Mouse (Mus musculus): ENCODE measurements at regions not wholly inside any gene's neighbourhood (a gene's known extent, or its start where the extent isn't known, plus 50 kb on each side); places are given as distances from the start of the nearest gene placed in this dataset.

DNA sequence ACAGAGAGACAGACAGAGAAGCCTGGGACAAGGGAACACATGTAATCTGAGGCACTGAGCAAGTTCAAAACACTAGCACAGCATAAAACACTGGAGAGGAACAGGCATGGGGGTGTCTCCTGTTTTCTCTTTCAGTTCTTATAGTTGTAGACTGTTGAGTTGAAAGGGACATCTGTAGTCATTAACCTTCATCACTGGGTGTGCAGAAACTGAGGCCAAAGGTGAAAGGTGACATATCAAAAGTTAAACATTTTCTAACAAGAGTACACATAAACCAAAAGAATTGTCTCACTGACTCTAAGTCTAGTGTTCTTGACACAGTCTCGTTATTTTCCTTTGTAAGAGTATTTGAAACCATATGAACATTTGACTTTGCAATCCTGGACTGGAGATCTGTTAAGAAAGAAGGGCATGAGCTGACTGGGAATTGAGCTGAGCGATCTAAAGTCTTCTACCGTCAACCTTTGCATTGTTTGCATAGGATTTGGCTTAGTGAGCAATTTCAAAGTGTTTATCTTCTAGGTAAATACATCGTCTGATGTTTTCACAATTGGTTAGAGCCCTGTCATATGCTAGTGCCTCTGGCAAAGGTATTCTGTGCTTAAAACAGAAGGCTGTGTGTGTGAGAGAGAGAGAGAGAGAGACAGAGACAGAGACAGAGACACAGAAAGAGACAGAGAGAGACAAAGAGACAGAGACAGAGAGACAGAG, 284.4 kb upstream of the Tnp1 start:
- no peak for DNase-seq

DNA sequence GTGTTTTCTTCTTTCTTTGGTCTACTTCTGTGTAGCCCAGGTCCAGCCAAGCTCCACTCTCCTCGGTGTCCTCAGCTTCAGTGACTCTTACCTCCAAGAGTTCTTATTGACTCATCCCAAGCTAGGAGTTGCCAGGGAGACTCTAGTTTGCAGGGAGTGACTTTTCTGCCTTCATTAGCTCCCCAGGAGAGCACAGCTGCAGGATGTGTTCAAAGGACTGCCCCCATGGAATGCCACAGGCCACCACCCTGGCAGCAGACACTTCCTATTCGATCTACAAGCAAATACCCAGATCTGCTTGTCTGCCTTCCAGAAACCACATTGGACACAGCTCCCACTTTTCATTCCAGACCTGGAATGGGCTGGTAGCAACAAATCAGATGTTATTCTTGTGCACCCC, 269.6 kb upstream of the Tnp1 start:
- DNase-seq = no peak

- peak; percentile 73 to 76 for DNase-seq
These were observed 258.8 kb upstream of the Tnp1 start for GRCm38 (mm10) chr1:73274480-73274879.

DNA sequence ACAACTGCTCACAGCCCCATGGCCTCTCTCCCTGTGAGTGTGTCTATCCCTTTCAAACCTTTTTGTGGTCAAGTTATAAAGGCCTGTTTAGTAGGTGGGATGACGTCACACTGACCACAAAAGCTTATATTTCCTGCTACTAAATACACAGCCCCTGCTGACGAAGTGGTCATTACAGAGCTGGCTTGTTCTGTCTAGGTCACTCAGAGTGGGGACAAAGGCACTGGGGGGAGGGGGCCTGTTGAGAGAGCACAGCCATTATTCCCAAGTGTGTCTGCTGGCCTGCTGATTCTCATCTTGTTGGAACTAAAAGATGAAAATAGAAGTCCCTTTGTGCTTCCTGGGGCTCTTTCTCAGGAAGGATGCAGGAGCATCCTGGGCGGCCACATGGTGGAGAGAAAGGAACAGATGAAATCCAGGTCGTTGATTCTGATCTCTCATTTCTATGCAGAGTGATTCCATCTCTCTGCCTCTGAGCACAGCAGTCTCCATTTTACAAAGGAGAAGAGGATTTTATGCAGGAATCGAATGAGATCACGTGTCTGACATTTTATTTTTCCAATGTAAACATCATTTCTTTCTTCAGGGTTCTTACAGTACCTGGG, 255.2 kb upstream of the Tnp1 start:
- peak; percentile 10 to 20 for DNase-seq

DNA sequence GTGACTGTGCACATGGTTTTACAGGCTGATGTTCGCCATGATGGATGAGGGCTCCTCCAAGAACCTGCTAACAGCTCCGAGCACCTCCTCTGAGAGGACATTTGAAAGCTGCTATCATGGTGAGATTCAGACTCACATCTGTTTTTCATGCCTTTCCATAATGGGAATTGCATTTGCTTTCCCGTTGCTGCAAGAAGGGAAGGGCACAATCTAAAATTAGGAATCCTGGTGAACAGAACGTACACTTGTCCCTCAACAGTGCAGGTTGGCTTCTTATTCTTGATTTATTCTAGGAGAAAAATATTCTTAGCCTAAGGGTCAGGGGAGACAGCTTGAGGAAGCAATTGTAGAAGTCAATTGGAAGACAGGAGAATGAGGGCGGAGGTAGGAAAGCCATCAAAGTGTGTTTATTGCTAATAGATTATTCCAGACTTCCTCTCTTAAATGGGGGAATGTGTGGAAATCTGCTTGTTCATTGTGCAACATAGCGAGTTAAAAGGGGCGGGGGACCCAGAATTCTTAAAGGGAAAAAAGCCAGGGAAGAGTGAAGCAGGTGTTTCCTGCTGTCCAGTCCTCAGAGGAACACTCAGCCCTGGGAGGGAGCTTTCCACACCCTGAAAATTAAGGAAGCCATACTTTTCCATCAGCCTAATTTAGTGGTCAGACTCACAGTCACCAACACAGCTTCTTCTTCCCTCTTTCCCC, 253.5 kb upstream of the Tnp1 start:
- DNase-seq = no peak

- DNase-seq = peak; percentile 38 to 65
These were observed 249.3 kb upstream of the Tnp1 start for GRCm38 (mm10) chr1:73265009-73265408.

GRCm38 (mm10) chr1:73264245-73264644, 248.5 kb upstream of the Tnp1 start:
- no peak for DNase-seq

- DNase-seq = no peak
These were observed 243.9 kb upstream of the Tnp1 start for GRCm38 (mm10) chr1:73259525-73260098.

DNA sequence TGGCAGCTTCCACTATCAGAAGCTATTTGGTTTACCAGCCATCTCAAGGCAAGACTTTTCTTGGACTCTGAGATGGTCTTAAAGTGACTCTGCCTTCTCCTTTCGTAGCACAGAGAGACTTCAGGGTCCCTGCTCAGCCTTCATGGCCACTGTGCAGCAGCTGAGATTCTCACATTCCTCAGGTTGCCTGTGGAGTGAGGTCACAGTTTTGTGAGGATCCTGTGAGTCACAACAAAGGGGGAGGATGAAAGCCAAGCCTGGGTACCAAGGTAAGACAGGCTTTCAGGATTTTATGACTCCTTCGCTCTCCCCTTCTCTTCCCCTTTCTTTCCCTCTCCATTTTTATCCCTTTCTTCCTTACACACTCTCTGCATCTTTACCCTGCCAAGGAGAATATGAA, 241.6 kb upstream of the Tnp1 start:
- no peak for DNase-seq

DNA sequence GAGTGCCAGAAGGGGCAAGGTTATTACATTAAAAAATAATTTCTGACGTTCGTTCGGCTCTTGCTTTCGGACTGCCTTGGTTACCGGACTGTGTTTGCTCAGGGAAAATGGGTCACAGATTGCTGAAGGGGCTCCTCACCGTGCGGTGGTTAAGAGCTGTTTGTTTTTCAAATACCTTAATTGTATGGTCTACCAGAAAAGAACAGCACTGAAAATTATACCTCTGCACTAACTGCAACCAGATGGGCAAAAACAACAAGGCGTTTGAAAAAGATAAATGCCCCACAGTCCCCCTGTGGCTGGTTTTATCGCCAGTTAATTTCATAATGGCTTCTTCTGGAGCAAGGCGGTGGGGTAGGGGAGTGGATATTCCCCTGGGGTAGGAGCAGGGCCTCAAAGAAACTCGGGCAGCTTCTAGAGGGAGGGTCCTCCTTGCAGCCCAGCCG, 236.2 kb upstream of the Tnp1 start:
- no peak for DNase-seq

DNA sequence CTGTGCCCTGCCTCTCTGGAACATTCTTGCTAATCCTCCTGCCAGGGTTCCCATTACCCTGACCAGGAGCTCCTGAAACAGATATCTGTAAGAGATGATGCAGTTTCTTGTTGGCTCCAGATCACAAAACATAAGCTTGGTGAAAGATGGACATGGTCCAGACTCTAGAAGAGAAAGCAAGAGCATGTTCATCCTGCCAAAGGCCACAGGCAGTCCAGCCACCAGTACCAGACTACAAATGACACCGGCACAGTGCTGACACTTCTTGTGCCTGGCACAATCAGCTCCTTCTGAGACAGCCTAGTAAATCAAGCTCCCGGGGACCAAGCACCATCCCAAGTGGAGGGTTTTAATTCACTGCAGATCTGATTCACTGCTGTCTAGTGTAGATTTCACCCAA, 228.3 kb upstream of the Tnp1 start:
- DNase-seq = peak; percentile 27 to 41

DNA sequence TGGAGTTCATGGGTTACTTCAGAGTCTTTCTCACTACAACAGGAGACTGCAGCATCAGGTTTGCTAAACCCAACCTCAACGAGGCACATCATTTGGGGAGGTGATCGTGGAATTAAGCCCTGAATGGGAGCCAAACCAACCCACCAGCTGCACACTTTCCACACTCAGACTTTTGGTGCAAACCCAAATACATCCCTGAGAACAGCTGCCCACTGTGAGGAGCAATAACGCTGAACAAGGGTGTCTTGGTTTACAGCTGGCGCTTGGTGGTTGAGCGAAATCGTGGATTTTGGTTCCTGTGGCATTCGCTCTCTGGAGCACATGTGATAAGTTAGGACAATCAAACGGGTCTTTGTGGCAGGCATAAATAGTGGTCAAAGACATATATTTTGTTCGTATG, 226.6 kb upstream of the Tnp1 start:
- DNase-seq = peak; percentile 18 to 21

DNA sequence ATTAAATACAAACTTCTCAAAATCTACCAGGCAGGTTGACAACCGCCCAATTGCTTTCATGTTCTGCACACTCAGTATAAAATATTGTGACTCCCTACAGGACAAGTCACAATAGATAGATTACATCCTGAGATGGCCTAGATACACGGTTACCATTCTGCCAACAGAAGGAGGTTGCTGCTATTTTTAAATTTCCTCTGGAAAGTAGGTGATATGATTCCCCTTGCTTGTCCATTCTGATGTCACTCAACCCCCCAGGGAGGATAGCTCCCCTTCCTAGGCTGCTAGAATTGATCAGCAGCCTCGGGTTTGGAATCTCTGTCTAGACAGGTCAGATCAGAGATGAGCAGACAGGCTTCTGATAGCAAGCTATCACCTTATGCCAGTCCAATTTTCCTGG, 221.2 kb upstream of the Tnp1 start:
- peak; percentile 33 to 35 for DNase-seq

DNA sequence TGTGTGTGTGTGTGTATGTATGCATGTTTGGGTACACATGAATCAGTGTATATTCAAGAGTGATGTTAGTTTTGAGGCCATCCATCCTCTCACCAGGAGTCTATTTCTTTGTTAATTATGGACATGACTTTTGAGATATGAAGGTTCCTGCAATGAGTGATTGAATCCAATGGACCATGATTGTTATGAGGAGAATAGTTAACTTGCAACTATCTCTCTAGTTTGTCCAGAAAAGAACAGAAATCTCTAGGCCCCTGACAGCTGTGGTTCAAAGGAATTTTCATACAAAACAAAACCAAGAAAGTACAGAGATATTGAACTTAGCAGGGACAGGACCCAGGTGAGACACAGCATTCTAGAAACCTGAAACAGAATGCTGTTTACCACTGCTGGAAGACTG, 217.9 kb upstream of the Tnp1 start:
- DNase-seq = no peak

DNA sequence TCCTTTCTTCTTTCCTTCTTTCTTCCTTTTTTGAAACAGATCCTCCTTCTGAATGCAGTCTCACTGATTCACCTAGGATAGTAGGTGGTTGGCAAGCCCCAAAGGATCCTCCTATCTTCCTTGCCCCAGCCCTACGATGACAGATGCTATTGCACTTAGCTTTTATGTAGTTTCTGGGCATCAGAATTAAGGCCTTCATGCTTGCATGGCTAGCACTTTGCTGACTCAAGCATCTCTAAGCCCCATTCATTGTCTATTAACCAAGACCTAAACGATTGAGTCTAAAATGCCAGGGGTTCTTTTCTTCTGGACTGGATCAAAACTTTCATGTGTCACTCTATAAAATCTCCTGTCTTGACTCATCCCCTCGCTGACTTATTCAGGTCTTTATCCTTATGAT, 217.3 kb upstream of the Tnp1 start:
- no peak for DNase-seq

DNA sequence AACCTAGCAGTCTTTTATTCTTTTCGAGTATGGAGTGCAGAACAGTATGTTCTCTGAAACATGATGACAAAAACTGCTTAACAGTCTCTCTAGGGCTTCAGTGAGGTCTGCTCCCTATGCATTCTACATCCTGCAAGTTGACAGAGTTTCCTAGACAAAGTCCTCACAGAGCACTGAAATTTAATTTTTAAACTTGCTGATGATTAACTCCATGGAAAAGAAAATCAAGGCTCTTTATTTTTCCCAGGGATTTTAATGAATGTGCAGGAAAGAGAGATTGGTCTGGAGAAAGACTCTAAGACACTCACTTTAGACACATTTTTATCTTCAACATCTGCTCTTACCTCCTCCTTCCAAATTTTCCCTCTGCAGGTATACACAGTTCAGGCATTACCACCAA, 214.9 kb upstream of the Tnp1 start:
- DNase-seq = no peak

DNA sequence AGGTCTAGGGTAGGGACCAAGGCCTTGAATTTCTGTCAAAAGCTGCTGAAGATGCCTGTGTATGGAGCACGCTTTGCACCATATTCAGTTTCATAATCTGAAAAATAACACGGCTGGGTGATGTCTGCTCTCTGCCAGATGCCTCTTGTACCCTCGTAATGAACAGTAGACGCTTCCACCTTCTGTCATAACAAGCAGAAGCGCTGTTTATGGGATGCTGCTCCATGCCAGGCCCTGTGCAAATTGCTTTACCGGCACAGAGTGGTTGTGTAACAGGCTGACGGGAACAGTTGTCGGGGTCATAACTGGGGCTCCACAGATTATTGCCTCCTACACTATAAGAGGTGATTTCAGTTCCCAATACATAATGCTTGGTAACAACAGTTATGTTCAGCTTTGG, 211.5 kb upstream of the Tnp1 start:
- DNase-seq = no peak

DNA sequence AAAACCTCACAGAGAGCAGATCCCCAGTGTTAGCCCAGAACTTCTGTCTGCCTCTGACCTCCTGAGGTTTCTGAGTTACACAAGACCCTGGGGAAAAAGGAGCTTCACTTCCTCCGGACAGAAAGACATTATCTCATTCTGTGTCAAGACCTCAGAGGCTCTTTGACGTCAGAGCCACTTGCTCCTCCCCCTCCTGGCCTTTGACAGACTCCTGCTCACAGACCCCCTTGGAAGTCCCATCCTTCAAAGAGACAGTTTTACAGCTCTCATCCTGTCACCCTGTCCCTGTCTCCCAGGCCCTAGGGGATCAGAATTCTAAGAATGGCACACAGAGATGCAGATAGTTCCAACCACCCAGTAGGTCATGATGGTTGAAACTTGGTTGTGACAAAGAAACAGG, 206.2 kb upstream of the Tnp1 start:
- no peak for DNase-seq

GRCm38 (mm10) chr1:73214305-73214946, 198.7 kb upstream of the Tnp1 start:
- DNase-seq = no peak

- DNase-seq = no peak
These were observed 191.7 kb upstream of the Tnp1 start for GRCm38 (mm10) chr1:73207421-73207820.

DNA sequence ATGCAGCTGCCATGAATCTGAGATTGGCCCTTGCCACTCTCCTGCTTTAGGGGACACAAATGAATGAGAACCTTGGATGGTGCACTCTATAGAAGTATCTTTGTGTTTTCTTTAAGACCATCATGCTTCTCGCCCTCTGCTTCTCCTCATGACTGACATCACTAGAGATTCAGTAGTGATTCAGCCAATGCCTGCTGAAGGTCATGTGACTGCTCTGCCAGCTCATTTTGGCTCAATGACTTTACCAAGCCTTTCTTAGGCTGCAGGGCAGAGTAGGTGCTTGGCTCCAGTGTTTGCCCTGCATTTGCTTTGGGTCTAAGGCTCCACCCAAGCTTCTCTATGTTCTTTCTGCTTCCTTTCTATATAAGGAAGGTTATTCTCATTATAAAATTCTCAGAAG, 190.1 kb upstream of the Tnp1 start:
- no peak for DNase-seq

GRCm38 (mm10) chr1:73200112-73200511, 184.4 kb upstream of the Tnp1 start:
- DNase-seq = no peak

DNA sequence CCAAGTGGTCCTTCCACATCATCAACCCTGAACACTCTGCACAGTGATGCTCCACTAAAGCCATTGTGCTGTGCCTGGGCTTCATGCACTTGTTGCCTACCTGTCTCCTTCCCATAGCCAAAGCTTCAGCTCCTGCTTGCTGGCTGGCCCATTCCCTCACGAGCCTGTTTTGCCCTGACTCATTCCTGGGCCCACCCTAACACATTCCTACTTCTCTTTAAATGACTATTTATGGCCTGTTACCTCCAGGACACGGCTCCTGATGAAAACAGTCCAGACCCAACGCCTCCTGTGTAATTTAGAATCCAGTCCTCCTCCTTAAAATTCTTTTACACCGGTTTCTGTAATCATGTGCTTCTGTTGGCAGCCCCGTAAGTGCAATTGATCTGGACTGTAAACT, 175.1 kb upstream of the Tnp1 start:
- no peak for DNase-seq

All from cerebellum, postnatal 10 days (tissue).